Mouse (Mus musculus): Measurements from ENCODE around the gene Cd151. TPM values are rescaled to one million over a fixed set of nuclear protein-coding genes. Genes with fewer than 3 reads are reported as not detected.

Cd151 gene
- total and polyA plus RNA-seq, 2 experiments from 2014 or later = 15.0 to 52.9 TPM

DNA sequence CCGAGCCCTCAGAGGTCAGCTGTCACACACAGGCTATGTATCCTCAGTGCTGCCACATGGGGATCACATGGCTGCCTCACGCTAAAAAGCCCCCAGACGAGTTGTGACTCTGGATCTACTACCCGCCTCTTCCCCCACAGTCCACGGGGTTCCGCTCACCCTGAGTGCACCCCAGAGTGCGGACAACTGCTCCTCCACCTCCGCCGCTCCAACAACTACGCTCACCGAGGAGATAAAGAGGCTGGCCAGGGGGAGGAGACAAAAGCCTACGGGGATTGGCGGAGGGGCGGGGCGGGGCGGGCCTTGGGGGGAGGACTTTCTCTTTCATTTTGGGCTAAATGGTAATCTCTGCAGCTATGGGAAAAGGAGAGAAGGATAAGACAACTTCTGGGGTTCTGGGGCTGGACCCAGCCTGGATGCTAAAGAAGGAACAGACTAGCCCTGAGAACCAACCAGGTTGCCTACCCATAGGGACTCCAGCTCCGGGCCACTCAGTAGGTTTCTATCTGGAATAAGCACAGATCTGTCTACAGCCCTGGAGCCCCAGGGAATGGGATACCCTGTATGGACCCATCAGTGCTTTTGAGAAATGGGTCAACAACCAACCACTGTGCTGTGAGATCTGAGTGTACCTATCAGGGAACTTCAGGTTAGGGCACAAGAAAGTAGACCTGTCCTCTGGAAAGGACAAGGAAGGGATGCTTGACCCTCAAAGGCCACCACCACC, 31.9 kb upstream of the Cd151 start:
- Histone ChIP-seq H3K4me2 (ENCODE audit: low read depth, low read length, poor library complexity, severe bottlenecking) (peak overlapping the region; percentile 92), H3K36me3 (ENCODE audit: insufficient read depth, low read length) (peaks cover 25% of the 10 kb centered on the region), H3K27me3 (ENCODE audit: insufficient read depth, low read length) (no peaks in the 10 kb centered on the region), H3K4me1 (ENCODE audit: insufficient read depth, low read length) (peaks cover 20% of the 10 kb centered on the region), H3K4me3 (ENCODE audit: low read depth, low read length) (peak overlapping the region; percentile 55), H3K27ac (ENCODE audit: low read depth, low read length) (peak overlapping the region; percentile 79), H3K9ac (replicated peaks; ENCODE audit: low read length, poor library complexity, severe bottlenecking) (peak overlapping the region; percentile 77), H3K9me3 (ENCODE audit: low read length) (no peaks in the 10 kb centered on the region)
- ATAC-seq (ENCODE audit: low FRiP score) = no peak
- TF ChIP-seq CTCF (IDR thresholded peaks at IDR 0.05) = no peak
- 4% methylated on average over 17 of the region's 17 CpGs for WGBS
- DNase-seq (ENCODE audit: low spot score) = peak; percentile 50

DNA sequence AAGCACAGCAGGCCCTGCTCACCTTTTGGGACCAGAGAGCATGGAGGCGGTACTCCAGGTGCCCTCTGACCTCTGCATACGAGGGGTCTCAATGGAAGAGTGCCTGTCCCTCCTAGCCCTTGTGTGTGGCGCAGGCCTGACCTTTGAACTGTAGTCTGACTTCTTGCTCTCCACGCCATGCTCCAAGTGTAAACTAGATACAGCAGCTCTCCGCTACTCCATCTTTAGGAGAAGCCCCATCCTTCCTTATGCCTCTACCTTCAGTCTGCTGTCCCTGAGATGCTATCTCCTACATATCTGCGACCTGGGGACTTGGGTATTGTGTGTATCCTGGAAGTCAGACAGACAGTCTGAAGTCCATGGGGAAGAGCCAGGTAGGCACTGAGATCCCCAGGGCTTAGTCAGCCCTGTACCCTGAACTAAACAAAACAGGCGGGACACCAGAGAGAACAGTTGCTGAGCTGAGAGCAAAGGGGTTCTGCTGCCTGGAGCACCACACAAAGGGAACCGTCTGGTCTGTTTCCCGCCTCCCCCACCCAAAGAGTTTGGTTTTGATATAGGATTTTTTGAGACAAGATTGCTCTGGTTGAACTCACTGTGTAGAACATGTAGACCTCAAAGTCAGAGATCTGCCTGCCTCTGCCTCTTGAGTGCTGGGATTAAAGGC, 31.2 kb upstream of the Cd151 start:
- H3K4me2 ChIP-seq (ENCODE audit: low read depth, low read length, poor library complexity, severe bottlenecking) = peak overlapping the region; percentile 92
- H3K4me1 ChIP-seq (ENCODE audit: insufficient read depth, low read length) = peaks cover 20% of the 10 kb centered on the region
- H3K4me3 ChIP-seq (ENCODE audit: low read depth, low read length) = peak overlapping the region; percentile 66; the same call in 1 of the 2 replicates
- H3K36me3 ChIP-seq (ENCODE audit: insufficient read depth, low read length) = peaks cover 19% of the 10 kb centered on the region
- WGBS = 72% methylated on average over 9 of the region's 9 CpGs
- DNase-seq (ENCODE audit: low spot score) (no peak), ATAC-seq (ENCODE audit: low FRiP score) (no peak)
- H3K9ac ChIP-seq (replicated peaks; ENCODE audit: low read length, poor library complexity, severe bottlenecking) = peak overlapping the region; percentile 77; the same call in 1 of the 2 replicates
- H3K9me3 ChIP-seq (ENCODE audit: low read length) = no peaks in the 10 kb centered on the region
- TF ChIP-seq CTCF (IDR thresholded peaks at IDR 0.05) = no peak
- peak overlapping the region; percentile 79; the same call in 1 of the 2 replicates for H3K27ac ChIP-seq (ENCODE audit: low read depth, low read length)
- no peaks in the 10 kb centered on the region for H3K27me3 ChIP-seq (ENCODE audit: insufficient read depth, low read length)

DNA sequence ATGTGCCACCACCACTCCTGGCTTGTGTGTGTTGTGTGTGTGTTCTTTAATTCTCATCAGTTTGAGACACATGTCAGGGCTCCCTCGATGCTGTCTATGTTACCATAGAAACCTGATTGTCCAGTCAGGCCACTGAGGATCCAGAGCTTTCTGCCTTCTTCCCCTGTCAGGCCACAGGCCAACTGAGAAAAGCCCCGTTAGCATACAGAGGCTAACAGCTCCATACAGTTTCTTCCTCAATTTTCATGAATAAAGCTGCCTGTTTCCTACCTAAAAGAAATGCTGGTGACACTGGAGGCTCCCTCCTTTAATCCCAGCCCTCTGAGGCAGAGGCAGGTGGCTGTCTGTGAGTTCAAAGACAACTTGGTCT, 30.7 kb upstream of the Cd151 start:
- Histone ChIP-seq H3K27me3 (ENCODE audit: insufficient read depth, low read length) (no peaks in the 10 kb centered on the region), H3K9ac (replicated peaks; ENCODE audit: low read length, poor library complexity, severe bottlenecking) (peak overlapping the region; percentile 79), H3K4me2 (ENCODE audit: low read depth, low read length, poor library complexity, severe bottlenecking) (peak overlapping the region; percentile 92), H3K9me3 (ENCODE audit: low read length) (no peaks in the 10 kb centered on the region), H3K27ac (ENCODE audit: low read depth, low read length) (peak overlapping the region; percentile 80; the same call in 1 of the 2 replicates), H3K4me3 (ENCODE audit: low read depth, low read length) (peak overlapping the region; percentile 66), H3K36me3 (ENCODE audit: insufficient read depth, low read length) (peaks cover 15% of the 10 kb centered on the region), H3K4me1 (ENCODE audit: insufficient read depth, low read length) (peaks cover 20% of the 10 kb centered on the region)
- no peak for TF ChIP-seq CTCF (IDR thresholded peaks at IDR 0.05)
- whole genome bisulfite sequencing = 28% methylated on average over 2 of the region's 2 CpGs
- DNase-seq (ENCODE audit: low spot score) = no peak
- ATAC-seq (ENCODE audit: low FRiP score) = no peak

DNA sequence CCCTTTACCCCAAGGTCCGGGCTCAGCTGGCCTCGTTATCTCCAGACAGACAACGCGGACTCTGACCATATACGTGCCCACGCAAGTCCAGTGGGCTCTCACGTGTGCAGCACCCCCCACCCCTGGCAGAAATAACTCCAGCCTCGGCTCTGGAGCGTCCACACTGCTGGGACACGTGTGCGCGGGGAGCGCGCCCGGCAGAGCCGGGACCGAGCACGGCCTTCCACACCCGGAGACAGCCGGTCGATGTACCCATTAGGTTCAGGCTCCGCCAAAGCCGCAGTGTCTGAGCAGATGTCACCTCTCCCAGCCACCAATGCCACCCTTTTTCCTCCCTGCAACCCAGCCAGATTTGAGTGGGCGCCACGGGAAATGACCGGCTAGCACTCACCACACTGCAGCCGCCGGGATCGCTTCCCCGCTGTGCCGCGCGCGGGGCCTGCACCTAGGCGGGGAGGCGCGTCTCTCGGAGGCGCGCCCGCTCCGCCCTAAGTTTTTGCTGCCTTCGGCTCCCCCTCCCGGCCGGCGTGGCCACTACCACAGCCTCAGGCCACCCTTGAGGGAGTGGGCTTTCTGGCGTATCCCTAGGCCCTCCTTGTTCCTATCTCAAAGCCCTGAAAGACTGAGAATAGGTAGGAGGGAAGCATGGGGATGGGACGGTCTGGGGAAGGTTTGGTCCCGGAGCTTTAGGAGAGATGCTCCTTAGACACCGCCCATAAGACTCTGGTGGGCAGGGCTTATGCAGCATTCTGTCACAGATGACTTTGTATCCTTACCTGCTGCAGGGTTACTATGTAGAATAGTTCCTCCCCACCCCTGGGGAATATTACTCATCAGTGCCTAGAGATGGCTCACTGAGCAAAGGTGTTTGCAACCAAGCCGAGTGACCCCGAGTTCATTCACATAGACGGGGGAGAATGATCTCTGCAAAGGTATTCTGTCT, 29.7 kb upstream of the Cd151 start, which contains the start of gene Slc25a22:
TSS of gene Slc25a22 (minus strand) at position 715 of the 943 bp plus-strand sequence.
- H3K9me3 ChIP-seq (ENCODE audit: low read length) = no peaks in the 10 kb centered on the region
- WGBS = 5% methylated on average over 53 of the region's 53 CpGs
- peak within 1 kb of the TSS; percentile 80 for H3K27ac ChIP-seq (ENCODE audit: low read depth, low read length)

DNA sequence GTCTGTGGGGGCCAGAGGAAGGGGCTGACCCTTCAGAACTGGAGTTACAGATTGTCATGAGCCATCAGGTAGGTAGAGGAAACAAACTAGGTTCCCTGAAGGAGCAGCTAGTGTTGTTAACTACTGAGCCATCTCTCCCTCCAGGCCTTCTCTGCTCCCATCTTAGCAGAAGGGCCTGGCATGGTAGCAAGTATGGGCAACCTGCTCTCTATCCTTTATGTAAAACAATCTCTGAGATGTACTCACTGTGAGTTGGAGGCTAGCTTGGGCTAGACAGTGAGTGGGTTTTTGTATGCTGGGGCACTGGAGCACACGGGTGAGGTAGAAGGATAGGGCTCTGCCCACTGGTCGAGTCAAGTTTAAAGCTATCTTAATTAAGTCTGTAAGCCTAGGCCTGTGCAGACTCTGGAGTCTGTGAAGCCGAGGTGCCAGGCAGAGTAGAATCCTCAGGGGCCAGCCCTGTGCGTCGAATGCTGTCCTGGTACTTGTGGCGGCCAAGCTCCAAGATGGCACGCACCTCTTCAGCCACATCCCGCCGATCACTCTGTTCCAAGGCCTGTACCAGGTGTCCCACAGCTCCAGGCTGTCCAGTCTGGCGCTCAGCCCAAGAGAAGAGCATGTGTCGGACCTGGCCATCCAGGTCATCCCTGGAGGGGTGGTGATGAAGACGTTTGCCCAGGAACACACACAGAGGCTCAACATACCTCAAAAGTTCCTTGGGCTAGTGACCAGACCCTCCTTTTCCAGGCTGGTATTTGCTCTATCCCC, 28.8 kb upstream of the Cd151 start:
- Histone ChIP-seq H3K4me3 (ENCODE audit: low read depth, low read length) (peak overlapping the region; percentile 66; the same call in 1 of the 2 replicates), H3K9me3 (ENCODE audit: low read length) (no peaks in the 10 kb centered on the region), H3K4me2 (ENCODE audit: low read depth, low read length, poor library complexity, severe bottlenecking) (peak overlapping the region; percentile 92), H3K27ac (ENCODE audit: low read depth, low read length) (peak overlapping the region; percentile 80), H3K27me3 (ENCODE audit: insufficient read depth, low read length) (no peaks in the 10 kb centered on the region), H3K36me3 (ENCODE audit: insufficient read depth, low read length) (no peaks in the 10 kb centered on the region), H3K4me1 (ENCODE audit: insufficient read depth, low read length) (peaks cover 20% of the 10 kb centered on the region), H3K9ac (replicated peaks; ENCODE audit: low read length, poor library complexity, severe bottlenecking) (peak overlapping the region; percentile 79; the same call in 1 of the 2 replicates)
- no peak for TF ChIP-seq CTCF (IDR thresholded peaks at IDR 0.05)
- DNase-seq (ENCODE audit: low spot score) = no peak
- no peak for ATAC-seq (ENCODE audit: low FRiP score)
- 92% methylated on average over 12 of the region's 12 CpGs for WGBS

More for the DNA sequence above, 29.7 kb upstream of the Cd151 start, which contains the start of gene Slc25a22:
- peak within 1 kb of the TSS; percentile 79 for H3K9ac ChIP-seq (replicated peaks; ENCODE audit: low read length, poor library complexity, severe bottlenecking)
- peak within 1 kb of the TSS; percentile 92 for H3K4me2 ChIP-seq (ENCODE audit: low read depth, low read length, poor library complexity, severe bottlenecking)
- no peaks in the 10 kb centered on the region for H3K27me3 ChIP-seq (ENCODE audit: insufficient read depth, low read length)
- DNase-seq (ENCODE audit: low spot score) (peak; percentile 88), ATAC-seq (ENCODE audit: low FRiP score) (peak; percentile 81)
- peaks cover 6% of the 10 kb centered on the region for H3K36me3 ChIP-seq (ENCODE audit: insufficient read depth, low read length)
- H3K4me3 ChIP-seq (ENCODE audit: low read depth, low read length) = peak within 1 kb of the TSS; percentile 66
- TF ChIP-seq CTCF (IDR thresholded peaks at IDR 0.05) = peak; percentile 77
- H3K4me1 ChIP-seq (ENCODE audit: insufficient read depth, low read length) = peaks cover 20% of the 10 kb centered on the region
